8 mouse cellular contexts compared by ENCODE assay signal in the genomic region with DNA sequence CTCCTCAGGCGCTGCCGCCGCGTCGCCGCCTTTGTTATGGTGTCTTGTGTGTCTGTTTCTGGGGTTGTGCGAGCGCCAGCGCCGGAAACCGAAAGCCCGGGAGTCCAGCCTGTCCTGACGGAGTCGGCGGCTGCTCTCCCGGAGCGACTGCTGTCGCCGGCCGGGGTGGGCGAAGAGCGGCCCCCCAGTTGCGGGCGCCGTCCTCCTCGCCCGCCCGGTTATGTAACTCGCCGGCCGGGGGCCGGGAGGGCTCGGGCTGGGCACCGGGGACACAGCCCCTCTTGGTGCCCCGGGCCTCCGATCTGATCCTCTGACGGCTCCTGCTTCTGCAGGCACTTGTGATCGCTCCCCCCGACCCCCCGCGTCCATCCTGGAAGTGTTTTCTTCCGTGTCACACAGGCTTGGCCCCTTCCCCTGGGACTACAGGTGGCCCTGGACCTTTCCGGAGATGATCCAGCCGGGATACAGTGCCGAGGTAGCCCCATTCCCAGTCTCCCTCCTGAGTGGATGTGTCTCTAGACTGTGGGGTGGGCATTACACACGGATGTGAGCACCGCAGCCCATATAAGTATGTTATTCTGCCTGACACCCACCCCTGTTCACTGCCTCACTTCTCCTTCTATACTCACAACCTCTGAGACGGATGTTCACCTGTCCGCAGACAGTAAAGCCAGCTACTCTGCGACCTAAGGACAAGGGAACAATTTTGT. TPM values are rescaled to one million over a fixed set of nuclear protein-coding genes. Genes with fewer than 3 reads are reported as not detected.
DNase-seq lines count a peak whose midpoint lies in the region; ATAC-seq and TF ChIP-seq lines count a peak whose summit lies in the region.

No protein-coding gene starts in this region.

- 4% methylated on average over 37 of the region's 50 CpGs for WGBS in forebrain, embryonic 14.5 days
- whole genome bisulfite sequencing in kidney, postnatal 0 days = 3% methylated on average over 50 of the region's 50 CpGs
- 4% methylated on average over 50 of the region's 50 CpGs for WGBS in midbrain, embryonic 11.5 days

- ATAC-seq in forebrain, embryonic 14.5 days = peak; percentile 64
- ATAC-seq in kidney, postnatal 0 days (replicated peaks; ENCODE audit: low FRiP score, low read depth) = peak; percentile 57
- ATAC-seq in midbrain, embryonic 11.5 days (ENCODE audit: low FRiP score) = peak; percentile 62

- H3K4me1 ChIP-seq in forebrain, embryonic 14.5 days (ENCODE audit: control insufficient read depth, insufficient read depth, low read length) = peaks cover 8% of the 10 kb centered on the region
- H3K4me1 ChIP-seq in kidney, postnatal 0 days (replicated peaks; ENCODE audit: insufficient read depth, low read length) = no peaks in the 10 kb centered on the region
- peaks cover 18% of the 10 kb centered on the region for H3K4me1 ChIP-seq in midbrain, embryonic 11.5 days (ENCODE audit: control insufficient read depth, insufficient read depth, low read length)

- 0 out of 2 replicates have a peak, but pooled peaks cover 4% of the 10 kb centered on the region for H3K36me3 ChIP-seq in forebrain, embryonic 14.5 days (ENCODE audit: control insufficient read depth, insufficient read depth, low read length)
- H3K36me3 ChIP-seq in kidney, postnatal 0 days (ENCODE audit: insufficient read depth, low read length) = no peaks in the 10 kb centered on the region
- no peaks in the 10 kb centered on the region for H3K36me3 ChIP-seq in midbrain, embryonic 11.5 days (ENCODE audit: control insufficient read depth, insufficient read depth, low read length)

- DNase-seq in ovary, adult 18-20 months (ENCODE audit: low spot score) = peak; percentile 5
- DNase-seq in ovary, postnatal 14 days (ENCODE audit: low spot score) = no peak
- peak; percentile 6 for DNase-seq in c-Kit-positive CD71-negative TER-119-negative erythroid progenitor cells, embryonic 14.5 days (ENCODE audit: low read depth)
- DNase-seq in forebrain, embryonic 14.5 days (ENCODE audit: low spot score) = peak; percentile 33
- peak; percentile 33 for DNase-seq in kidney, postnatal 0 days (ENCODE audit: low spot score)
- peak; percentile 90 for DNase-seq in midbrain, embryonic 11.5 days (ENCODE audit: low spot score, missing footprints)
- DNase-seq in thymus, postnatal 4 days = no peak
- no peak for DNase-seq in left cerebral cortex, postnatal 25 days (ENCODE audit: low spot score in 2 of 2)

- peak overlapping the region; percentile 98 for H3K9ac ChIP-seq in forebrain, embryonic 14.5 days (ENCODE audit: low read length)
- H3K9ac ChIP-seq in kidney, postnatal 0 days (ENCODE audit: low read depth, low read length) = peak overlapping the region; percentile 93
- peak overlapping the region; percentile 99 for H3K9ac ChIP-seq in midbrain, embryonic 11.5 days (ENCODE audit: low read length)

- H3K9me3 ChIP-seq in forebrain, embryonic 14.5 days (replicated peaks; ENCODE audit: control insufficient read depth, low read length) = no peaks in the 10 kb centered on the region
- H3K9me3 ChIP-seq in kidney, postnatal 0 days (replicated peaks; ENCODE audit: low read length) = no peaks in the 10 kb centered on the region
- H3K9me3 ChIP-seq in midbrain, embryonic 11.5 days (ENCODE audit: control insufficient read depth, low read length) = no peaks in the 10 kb centered on the region

- no peak for TF ChIP-seq CTCF in kidney, postnatal 0 days (IDR thresholded peaks at IDR 0.05; ENCODE audit: low read depth)

- no peaks in the 10 kb centered on the region for H3K27me3 ChIP-seq in forebrain, embryonic 14.5 days (replicated peaks; ENCODE audit: control insufficient read depth, insufficient read depth, low read length)
- no peaks in the 10 kb centered on the region for H3K27me3 ChIP-seq in kidney, postnatal 0 days (ENCODE audit: insufficient read depth, low read length)
- no peaks in the 10 kb centered on the region for H3K27me3 ChIP-seq in midbrain, embryonic 11.5 days (ENCODE audit: control insufficient read depth, insufficient read depth, low read length)

- peak overlapping the region; percentile 95 for H3K4me3 ChIP-seq in forebrain, embryonic 14.5 days (ENCODE audit: low read depth, low read length)
- peak overlapping the region; percentile 97 for H3K4me3 ChIP-seq in kidney, postnatal 0 days (replicated peaks; ENCODE audit: low read depth, low read length)
- peak overlapping the region; percentile 79 for H3K4me3 ChIP-seq in midbrain, embryonic 11.5 days (ENCODE audit: low read depth, low read length)

- peak overlapping the region; percentile 93 for H3K27ac ChIP-seq in forebrain, embryonic 14.5 days (ENCODE audit: low read depth, low read length)
- H3K27ac ChIP-seq in kidney, postnatal 0 days = peak overlapping the region; percentile 84
- H3K27ac ChIP-seq in midbrain, embryonic 11.5 days (ENCODE audit: low read depth, low read length) = peak overlapping the region; percentile 92

- intact Hi-C loops in left cerebral cortex, postnatal 25 days (cut with DNase I) = loop anchor here (2.0 to 5.0 kb wide), 2 partner anchors 37 to 76 kb away; no protein-coding TSS in a partner anchor

- peak overlapping the region; percentile 84 for H3K4me2 ChIP-seq in forebrain, embryonic 14.5 days (ENCODE audit: low read length)
- peak overlapping the region; percentile 89 for H3K4me2 ChIP-seq in kidney, postnatal 0 days (ENCODE audit: low read length)
- peak overlapping the region; percentile 83 for H3K4me2 ChIP-seq in midbrain, embryonic 11.5 days

RNA-seq across cellular contexts. Expression of gene Lin9, which starts 0.7 kb away (rescaled TPM):
- 17.7 and 21.3 TPM in 2 replicates for polyA plus RNA-seq in forebrain, embryonic 14.5 days (2014; fragmentation: Nextera tagmentation; extraction: Ambion mirVana)
- polyA plus RNA-seq in kidney, postnatal 0 days (2015; fragmentation: Nextera tagmentation; extraction: Ambion mirVana) = 11.6 and 14.9 TPM in 2 replicates
- polyA plus RNA-seq in midbrain, embryonic 11.5 days (2014; fragmentation: Nextera tagmentation; extraction: Ambion mirVana) = 26.2 and 30.4 TPM in 2 replicates
- 1 to 10 TPM; 4.3 to 5.1 TPM for total RNA-seq in left cerebral cortex, postnatal 25 days (2021)

RNA-seq across cellular contexts. Expression of gene Mixl1, which starts 55.2 kb away (rescaled TPM):
- polyA plus RNA-seq in forebrain, embryonic 14.5 days (2014; fragmentation: Nextera tagmentation; extraction: Ambion mirVana) = 0.14 and 0.27 TPM in 2 replicates
- 0.30 and 0.36 TPM in 2 replicates for polyA plus RNA-seq in kidney, postnatal 0 days (2015; fragmentation: Nextera tagmentation; extraction: Ambion mirVana)
- 0.08 TPM in 1 of 2 replicates, not detected in the other for polyA plus RNA-seq in midbrain, embryonic 11.5 days (2014; fragmentation: Nextera tagmentation; extraction: Ambion mirVana)
- not detected for total RNA-seq in left cerebral cortex, postnatal 25 days (2021)

Comparison
In these comparisons a context has a peak if more than half of its experiments do, and no peak if none do; other contexts are left out.
1. DNase-seq: peak in ovary, adult 18-20 months (single experiment), c-Kit-positive CD71-negative TER-119-negative erythroid progenitor cells, embryonic 14.5 days (single experiment), forebrain, embryonic 14.5 days (single experiment), kidney, postnatal 0 days (single experiment) and midbrain, embryonic 11.5 days (single experiment); none in ovary, postnatal 14 days (single experiment), thymus, postnatal 4 days (single experiment) and left cerebral cortex, postnatal 25 days (0 of 2).
2. Peak in every context shown above with its lines, with median percentiles within 50 percentile points of each other: ATAC-seq, H3K27ac ChIP-seq, H3K4me2 ChIP-seq, H3K4me3 ChIP-seq and H3K9ac ChIP-seq.